Mouse (Mus musculus) urinary bladder, postnatal 14 days (tissue): ENCODE measurements around the gene Dscam.

Experiments
- DNase-seq: peaks from one replicate; pipeline ENCODE4 v3.0.0; 2021; ENCODE audit warnings: low spot score

The Dscam gene

DNA sequence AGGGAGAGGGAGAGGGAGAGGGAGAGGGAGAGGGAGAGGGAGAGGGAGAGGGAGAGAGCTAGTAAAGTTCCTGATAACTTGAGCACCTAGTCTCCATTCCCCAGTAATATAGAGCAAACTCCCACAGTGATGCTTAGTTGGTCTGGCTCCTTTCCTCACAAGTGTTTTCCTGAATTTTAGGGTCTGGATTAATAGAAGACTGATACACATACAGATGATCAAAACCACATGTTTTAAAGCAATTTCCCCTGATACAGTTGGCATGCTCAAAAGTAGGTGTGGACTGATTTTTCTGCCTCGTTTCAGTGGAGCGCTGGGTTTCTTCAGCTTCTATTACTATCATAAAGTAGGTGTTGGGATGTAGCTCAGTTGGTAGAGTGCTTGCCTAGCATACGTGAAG lies 519.1 kb downstream of the Dscam start:
- no peak for DNase-seq

GRCm38 (mm10) chr16:96640101-96640500 lies 530.5 kb downstream of the Dscam start:
- no peak for DNase-seq

DNA sequence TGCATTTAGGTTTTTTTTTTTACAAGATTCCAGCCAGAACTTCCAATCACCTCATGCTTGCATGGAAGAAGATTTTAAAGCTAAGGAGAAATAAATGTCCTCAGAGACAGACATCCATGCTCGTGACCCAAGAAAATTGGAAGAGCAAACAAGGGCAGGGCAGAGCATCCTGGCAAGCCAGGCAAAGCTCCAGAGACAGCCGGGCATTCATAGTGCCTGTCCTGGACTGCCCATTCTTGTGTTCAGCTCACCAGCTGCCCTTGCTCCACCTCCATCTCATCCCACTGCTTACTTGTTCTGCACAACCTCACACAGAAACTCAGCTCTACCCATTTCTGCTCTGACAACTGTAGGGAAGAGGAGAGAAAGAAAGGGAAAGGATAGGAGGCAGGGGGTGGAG lies 534.6 kb downstream of the Dscam start:
- no peak for DNase-seq

DNA sequence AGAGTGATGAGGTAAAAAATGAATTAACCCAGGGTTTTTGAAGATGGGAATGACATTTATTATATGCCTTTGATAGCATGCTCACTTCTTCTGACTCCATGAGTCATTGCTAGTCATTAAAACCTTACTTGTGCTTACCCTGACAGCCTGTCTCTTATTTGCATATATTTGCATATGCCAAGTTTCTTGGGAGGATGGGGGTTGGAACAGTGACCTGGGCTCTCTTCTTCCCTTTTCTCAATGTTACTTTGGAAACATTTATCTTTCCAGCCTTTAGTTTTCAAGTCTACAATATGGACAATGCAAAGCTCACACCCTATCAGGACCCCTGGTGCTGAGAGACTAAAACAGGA lies 535.8 kb downstream of the Dscam start:
- no peak for DNase-seq

DNA sequence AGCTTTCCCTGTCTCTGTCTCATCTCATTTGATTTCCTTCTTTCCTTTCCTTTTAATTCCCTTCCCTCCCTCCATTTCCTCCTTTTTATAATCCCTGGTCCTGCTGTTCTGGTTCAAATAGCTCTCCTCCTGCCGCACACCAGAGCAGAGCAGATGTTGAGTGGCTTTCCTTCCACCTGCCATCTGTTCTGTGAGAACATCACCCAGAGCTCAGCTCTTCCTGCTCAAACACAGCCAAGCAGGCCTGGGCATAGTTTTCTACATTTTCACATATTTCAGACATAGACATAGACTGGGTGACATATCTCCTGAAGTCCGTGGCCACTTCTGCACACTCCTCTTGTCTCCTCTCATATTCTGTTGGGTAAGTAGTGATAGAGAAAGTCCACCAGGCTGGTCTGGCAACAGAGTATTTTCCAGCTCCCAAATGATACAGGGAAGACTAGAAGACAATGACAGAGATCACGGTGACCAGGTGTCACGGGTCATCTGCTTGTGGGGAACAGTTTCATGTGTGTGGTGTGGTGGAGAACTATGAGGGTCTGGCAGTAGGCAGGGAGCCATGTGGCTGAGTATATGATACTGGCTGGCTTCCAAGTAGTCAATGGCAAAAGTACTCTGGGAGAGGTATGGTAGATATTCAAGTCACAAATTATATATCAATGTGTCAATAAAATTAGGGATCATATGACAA lies 536.3 kb downstream of the Dscam start:
- DNase-seq = no peak

- no peak for DNase-seq
Measured at GRCm38 (mm10) chr16:96630241-96630640, 540.3 kb downstream of the Dscam start.

DNA sequence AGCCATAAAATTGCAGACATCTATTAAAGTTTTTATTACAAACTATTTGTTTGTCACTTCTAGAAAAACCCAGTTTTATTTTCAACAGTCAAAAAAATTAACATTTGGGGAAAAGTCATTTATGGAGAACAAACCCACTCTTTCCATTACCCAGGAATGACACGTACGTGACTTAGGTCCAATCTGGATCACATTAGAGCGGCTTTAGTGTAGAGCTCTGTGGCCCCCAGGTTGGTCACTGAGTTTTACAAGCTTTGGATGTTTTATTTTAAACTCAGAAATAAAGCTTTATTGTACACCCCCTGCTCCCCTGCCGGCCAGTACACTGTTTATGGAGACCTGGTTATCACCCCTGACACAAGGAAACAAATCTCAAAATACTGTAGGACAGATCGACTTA lies 540.9 kb downstream of the Dscam start:
- no peak for DNase-seq

- DNase-seq = no peak
Measured at GRCm38 (mm10) chr16:96625468-96625867, 545.1 kb downstream of the Dscam start.

DNA sequence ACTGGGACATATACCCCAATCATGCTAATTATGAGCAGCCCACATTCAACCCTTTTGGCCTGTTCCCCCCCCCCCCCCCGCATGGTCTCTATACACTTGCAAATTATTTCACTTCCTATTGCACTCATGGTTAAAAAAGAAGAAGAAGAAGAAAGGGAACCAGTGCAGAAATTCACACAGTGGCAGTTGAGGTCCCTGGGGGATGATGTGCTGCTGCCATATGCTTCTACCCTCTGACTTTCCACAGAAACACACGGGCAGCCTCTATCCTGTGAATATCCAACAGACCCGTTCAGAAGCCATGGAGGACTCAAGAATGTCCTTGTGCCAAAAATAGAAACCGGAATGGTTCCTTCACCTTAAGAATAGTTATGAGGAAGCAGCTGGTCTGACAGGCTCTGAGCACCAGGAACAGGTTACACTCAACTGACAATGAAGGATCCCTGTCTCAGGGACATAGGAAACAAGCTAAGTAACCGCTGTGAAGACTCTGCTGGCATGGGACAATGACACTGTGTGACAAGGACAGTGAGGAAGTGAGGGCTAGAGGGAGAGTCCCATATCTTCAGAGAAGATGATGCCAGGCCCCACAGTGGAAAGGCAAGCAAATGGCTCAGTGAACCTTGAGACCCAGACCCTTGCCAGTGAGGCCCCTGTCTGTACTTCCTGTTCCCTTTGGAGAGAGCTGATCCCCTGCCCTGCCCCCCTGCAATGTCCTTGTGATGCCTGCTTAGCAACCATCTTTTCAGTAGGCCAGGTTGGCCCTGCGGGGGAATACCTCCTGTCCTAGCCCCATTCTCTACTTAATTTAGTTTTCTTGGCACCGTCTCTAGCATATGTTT lies 545.8 kb downstream of the Dscam start:
- no peak for DNase-seq

DNA sequence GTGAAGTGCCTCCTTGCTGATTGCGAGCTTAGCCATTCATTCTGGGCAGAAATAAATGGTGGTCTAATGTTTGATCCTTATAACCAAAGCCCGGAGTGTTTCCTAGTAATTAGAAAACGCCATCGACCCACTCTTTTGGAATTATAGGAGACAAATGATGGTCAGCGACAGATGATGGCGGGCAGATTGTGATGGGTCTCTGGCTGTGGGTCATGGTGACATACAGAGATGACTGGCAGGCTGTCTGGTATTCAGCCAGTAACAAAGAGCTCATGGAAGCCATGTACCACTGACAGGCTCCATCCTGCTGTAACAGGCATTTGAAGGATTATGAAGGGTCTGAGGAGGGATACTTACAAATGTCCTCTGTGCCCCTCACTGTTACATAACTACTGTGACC lies 549.7 kb downstream of the Dscam start:
- DNase-seq = no peak

DNA sequence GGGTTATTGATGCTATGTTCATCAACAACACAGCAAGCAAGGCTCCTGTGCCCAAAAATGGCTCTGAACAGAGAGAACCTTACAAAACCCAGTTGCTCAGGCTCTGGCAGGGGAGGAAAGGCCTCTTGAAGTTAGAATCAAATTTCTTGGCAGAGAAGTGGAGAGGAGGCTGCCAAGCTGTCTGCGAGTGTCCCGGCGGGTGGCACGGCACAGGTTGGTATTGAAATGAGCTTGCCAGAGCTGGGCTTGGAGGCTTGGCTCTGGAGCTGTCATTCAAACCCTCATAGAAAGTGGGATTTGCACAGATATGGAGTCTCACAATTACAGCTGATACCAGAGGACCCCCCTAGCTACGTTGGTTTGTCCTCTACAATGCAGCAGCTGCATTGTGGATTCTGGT lies 550.1 kb downstream of the Dscam start:
- peak; percentile 34 for DNase-seq

GRCm38 (mm10) chr16:96617772-96618171 lies 552.8 kb downstream of the Dscam start:
- DNase-seq = no peak

GRCm38 (mm10) chr16:96613275-96613674 lies 557.3 kb downstream of the Dscam start:
- DNase-seq = no peak

DNA sequence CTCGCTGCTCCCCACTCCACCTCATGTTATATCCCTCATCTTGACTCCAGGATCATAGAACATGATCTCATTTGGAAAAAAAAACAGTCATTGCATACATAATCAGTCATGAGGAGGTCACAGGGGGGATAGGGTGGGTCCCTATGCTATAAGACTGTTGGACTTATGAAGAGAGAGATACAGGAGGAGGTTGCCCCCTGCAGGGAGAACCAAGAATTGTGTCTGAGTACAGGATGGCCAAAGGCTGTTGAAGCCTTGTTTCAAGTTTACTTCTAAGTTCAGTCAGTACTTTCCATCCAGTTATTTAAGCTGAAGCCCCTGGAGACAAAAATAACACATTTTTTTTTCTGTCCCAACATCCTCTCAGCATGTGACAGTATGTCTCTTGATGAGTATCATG lies 559.7 kb downstream of the Dscam start:
- DNase-seq = peak; percentile 55

- no peak for DNase-seq
Measured at GRCm38 (mm10) chr16:96602206-96602605, 568.3 kb downstream of the Dscam start.

- no peak for DNase-seq
Measured at GRCm38 (mm10) chr16:96600791-96601190, 569.8 kb downstream of the Dscam start.

DNA sequence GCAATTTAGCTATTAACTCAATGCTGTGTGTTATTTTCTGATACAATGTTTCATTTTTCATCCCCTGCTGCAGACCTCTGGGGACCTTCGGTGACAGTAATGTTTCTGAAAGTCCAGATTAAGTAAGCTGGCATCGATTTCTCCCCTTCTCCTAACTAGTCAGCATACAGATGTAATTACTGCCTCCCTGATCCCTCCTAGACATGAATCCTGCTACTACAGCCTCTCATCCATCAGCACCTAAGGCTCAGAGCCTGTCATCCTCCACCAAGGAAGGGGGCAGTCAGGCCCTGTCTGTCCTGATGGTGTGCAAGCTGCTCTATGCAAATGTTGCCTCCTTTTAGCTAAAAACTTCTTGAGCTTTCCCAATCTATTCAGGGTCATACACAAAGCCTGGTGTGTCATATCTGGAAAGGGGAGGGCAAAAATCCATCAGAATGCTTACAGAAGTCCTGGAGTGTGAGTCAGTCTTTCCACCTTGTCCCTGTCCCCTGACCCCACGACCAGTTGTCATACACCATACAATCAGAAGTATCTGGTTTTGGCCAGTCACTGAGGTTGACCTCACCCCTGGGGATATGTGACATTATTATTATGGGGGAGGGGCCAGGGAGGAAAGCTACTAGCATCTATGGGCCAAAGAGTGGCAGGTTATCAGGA lies 571.0 kb downstream of the Dscam start:
- no peak for DNase-seq

- no peak for DNase-seq
Measured at GRCm38 (mm10) chr16:96575841-96576240, 594.7 kb downstream of the Dscam start.

DNA sequence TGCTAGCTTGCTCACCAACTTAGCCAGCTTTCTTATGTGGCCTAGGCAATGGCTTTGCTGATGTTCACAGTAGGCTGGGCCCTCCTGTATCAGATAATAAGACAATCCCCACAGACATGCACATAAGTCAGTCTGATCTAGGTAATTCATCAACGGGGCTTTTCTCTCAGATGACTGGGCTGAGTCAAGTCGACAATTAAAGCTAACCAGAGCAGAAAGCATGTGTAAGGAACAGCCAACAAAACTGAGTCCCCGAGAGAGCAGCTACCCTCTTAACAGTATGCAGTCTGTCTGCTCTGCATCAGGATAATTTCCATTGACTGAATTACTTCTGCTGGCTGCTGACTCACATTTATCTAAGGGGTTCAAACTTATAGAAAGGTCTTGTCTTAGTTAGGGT lies 603.1 kb downstream of the Dscam start:
- no peak for DNase-seq

- no peak for DNase-seq
Measured at GRCm38 (mm10) chr16:96563350-96564257, 606.9 kb downstream of the Dscam start.

DNA sequence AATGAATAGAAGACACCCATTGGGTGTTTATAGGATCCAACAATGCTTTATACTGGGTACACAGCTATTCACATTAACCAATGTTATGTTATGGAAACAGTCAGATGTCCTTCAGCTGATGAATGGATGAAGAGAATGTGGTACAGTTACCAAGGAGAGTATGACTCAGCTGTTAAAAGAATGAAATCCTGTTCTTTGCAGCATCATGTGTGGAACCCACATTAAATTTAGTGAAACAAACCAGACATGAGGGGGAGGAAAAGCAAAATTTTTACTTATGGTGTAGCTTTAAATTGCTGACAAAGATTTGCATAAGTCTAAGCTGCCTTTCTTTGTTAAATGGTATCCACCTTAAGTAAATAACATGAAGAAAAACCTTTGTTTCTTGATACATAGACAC lies 610.8 kb downstream of the Dscam start:
- DNase-seq = no peak

DNA sequence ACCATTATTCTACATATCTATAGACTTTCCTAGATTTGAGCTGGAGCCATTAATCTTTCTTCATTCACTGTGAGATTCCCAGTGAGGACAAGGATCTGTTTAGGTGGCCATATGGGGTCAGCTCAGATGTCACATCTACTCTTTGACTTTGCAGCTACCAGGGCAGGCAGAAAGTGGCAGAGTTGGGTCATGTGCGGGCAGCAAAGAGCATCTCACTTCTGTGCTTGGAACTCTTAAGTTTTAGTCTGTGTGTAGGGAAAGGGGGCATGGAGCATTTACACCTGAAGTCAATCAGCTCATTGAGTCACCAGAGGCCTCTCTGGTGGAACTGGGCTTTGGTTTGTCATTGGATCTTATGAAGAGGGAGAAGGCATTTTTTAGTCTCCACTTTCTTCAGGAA lies 612.2 kb downstream of the Dscam start:
- no peak for DNase-seq
